Mouse (Mus musculus): ENCODE measurements at regions not wholly inside any gene's neighbourhood (a gene's known extent, or its start where the extent isn't known, plus 50 kb on each side); places are given as distances from the start of the nearest gene placed in this dataset.

- no peak for DNase-seq (ENCODE audit: extremely low read depth, low read depth)
These were observed 200.2 kb upstream of the Runx1 start for GRCm38 (mm10) chr16:93026094-93026648.

- no peak for DNase-seq (ENCODE audit: extremely low read depth, low read depth)
These were observed 194.0 kb upstream of the Runx1 start for GRCm38 (mm10) chr16:93019800-93020555.

DNA sequence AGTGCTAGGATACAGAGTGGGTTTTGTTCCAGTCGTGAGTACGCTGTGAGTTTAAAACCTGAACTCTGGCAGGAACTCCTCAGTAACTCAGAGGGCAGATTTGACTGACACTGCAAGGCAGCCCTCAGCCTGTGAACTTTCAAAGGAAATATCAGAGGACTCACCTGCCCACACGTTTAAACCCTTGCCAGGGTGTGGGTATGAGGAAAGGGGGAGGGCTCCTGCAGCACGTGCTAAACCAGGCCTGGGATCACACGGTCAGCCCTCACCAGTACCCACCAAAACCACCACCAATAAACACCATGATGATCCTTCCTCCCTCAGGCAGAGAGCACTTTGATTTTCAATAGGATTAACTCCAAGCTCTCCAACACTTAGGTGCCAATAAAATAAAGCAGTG is 192.8 kb upstream of the Runx1 start:
- no peak for DNase-seq (ENCODE audit: extremely low read depth, low read depth)

GRCm38 (mm10) chr16:93017025-93017424 is 191.1 kb upstream of the Runx1 start:
- no peak for DNase-seq (ENCODE audit: extremely low read depth, low read depth)

- no peak for DNase-seq (ENCODE audit: extremely low read depth, low read depth)
These were observed 189.7 kb upstream of the Runx1 start for GRCm38 (mm10) chr16:93015636-93016035.

DNA sequence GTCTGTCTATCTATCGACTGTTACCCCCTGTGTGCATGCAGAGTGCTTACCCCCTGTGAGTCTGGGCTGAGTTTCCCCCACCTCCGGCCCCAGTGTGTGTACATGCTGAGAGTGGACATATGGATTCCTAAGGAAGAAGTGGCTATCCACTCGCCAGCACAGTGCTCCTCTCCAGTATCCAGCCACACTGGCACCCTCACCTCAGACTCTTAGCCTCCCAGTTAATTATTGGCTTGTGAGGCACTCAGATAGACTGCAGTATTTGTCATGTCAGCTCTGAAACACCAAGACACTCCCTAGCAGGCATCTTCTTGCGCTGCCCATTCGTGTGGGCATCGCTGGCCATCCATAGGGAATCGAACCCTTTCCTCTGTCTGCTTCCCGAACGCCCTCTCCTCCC is 189.0 kb upstream of the Runx1 start:
- no peak for DNase-seq (ENCODE audit: extremely low read depth, low read depth)

- DNase-seq (ENCODE audit: extremely low read depth, low read depth) = no peak
These were observed 187.9 kb upstream of the Runx1 start for GRCm38 (mm10) chr16:93013881-93014280.

DNA sequence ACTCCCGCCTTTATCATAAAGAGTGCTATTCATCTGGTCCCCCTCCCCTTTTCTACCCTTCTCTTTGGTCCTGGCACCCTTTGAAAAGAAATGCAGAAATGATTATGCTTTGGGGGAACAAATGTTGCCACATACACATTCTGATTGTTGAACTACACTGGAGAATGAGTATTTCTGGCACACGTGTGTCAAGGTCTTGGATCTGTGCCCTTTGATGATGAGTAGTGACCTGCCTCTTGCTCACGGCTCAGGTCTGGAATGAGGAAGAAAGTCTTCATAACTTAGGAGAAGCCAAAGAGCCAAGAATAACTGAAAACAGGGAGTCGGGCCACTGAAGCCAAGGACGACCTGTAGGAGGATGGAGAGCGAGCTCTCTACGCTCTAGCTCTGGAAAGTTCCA is 187.3 kb upstream of the Runx1 start:
- DNase-seq (ENCODE audit: extremely low read depth, low read depth) = no peak

- no peak for DNase-seq (ENCODE audit: extremely low read depth, low read depth)
These were observed 185.5 kb upstream of the Runx1 start for GRCm38 (mm10) chr16:93011474-93011873.

DNA sequence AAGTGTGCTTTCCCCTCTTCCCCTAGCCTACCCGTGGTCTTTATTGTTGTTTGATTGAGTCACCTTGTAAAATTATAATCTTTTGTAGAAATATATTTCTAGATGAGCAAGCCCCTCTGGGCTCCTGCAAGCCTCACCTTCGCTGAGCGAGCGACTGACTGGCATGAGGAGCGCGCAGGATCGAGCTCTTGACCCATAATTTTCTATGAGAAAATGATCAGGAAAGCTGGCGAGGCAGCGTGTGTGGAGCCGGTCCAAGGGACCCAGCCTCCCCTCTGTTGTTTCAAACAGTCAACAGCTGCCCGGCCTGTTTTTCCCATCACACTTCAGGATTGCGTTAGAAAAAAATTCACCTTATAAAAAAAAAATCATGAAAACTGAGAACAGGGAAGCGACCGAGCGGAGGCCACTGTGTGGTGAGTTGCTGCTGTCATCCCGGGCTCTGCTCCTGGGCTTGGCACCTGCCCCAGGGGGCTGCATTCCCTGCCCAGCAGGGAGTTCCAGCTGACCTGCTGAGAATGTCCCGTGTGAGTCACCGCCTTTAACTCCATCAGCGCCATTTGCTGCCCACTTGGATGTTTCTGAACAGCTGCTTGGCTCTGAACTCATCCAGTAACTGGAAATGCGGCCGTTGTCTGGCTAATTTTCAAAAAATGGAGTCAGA is 180.5 kb upstream of the Runx1 start:
- DNase-seq (ENCODE audit: extremely low read depth, low read depth) = no peak

DNA sequence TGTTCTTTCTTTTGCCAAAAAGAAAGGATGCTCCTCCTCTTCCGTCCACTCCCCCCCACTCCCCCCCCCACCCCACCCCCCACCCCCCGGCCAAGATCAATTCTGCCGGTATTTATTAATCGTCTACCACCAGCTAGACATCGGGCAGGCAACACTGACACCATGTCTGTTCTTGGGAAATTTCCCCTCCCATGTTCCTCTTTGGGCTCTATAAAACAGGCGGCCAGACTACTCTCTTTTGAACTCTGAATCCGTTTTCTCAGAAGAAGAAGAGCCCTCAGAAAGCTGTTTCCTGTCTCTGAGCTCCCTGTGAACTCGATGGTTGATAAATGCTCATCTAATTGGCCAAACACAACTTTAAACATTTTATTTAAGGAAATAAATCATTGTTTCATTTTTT is 179.5 kb upstream of the Runx1 start:
- DNase-seq (ENCODE audit: extremely low read depth, low read depth) = no peak

DNA sequence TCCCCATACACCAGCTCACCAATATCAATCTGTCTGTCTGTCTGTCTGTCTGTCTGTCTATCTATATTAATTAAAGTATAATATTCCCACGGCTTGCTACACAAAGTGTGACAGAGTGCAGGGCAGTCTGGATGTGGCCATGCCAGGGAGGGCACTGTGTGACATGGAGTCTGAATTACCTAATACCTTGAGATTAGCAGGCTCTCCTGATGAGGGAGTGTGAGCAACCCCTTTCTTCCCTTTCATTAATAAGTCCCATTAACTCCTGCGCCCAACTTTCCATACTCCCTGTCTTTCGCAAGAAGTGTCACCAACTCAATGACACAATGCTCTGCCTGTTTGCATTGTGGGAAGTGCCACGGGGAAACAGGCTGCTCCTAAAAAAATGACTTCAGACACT is 177.9 kb upstream of the Runx1 start:
- no peak for DNase-seq (ENCODE audit: extremely low read depth, low read depth)

GRCm38 (mm10) chr16:92998689-92999088 is 172.7 kb upstream of the Runx1 start:
- no peak for DNase-seq (ENCODE audit: extremely low read depth, low read depth)

DNA sequence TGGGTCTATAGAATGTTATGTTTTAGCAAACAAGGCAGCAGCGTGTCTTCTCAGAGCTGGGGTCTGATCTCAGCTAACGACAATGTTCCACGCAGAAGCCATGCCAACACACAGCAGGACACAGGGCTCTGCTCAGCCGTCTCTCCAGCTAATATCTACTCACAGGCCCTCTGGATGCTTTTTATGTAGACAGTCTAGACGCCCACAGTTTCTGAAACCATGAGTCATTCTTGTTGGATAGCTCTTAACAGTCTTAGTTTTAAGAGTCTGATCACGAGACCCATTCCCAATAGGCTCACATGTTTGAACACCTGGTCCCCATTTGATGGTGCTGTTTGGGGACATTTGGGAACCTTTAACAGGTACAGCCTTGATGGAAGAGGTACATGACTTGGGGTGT is 171.7 kb upstream of the Runx1 start:
- no peak for DNase-seq (ENCODE audit: extremely low read depth, low read depth)

GRCm38 (mm10) chr16:92995993-92996350 is 170.0 kb upstream of the Runx1 start:
- no peak for DNase-seq (ENCODE audit: extremely low read depth, low read depth)

GRCm38 (mm10) chr16:92995132-92995992 is 169.4 kb upstream of the Runx1 start:
- no peak for DNase-seq (ENCODE audit: extremely low read depth, low read depth)

- DNase-seq (ENCODE audit: extremely low read depth, low read depth) = no peak
These were observed 166.9 kb upstream of the Runx1 start for GRCm38 (mm10) chr16:92992876-92993275.

DNA sequence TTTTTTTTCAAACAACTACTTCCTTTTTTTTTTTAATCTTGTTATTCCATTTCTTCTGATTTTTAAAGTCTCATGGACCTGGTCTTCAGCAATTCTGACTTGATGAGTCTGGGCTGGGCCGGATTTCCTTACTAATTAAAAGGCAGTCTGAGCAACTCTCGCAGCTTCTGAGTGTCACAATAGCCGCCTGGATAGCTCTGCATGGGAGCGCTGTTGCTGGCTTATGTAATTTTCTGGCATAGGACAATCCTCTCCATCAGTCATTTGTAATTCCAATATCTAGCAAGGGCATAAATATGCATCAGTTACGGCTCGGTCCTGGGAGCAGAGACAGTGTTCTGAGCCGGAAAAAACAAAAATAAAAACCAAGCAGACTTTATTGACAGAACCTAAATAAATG is 165.5 kb upstream of the Runx1 start:
- no peak for DNase-seq (ENCODE audit: extremely low read depth, low read depth)

DNA sequence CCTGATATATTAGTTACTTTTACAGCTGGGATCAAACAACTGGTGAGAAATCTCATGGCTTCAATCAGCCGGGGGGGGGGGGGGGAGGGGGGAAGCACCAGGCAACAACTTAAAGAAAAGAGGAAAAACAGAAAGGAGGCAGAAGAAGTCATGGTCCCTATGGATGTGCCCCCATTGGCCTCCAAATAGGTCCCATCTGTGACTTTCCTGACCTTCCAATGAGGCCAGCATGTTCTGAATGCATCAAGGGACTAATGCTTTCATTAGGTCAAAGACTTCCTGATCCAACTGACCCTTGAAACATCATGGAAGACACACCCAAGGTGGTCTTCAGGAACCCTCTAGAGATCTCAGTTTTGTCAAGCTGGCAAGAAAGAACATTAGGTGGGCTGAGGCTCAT is 162.5 kb upstream of the Runx1 start:
- DNase-seq (ENCODE audit: extremely low read depth, low read depth) = no peak

GRCm38 (mm10) chr16:92988000-92988399 is 162.1 kb upstream of the Runx1 start:
- DNase-seq (ENCODE audit: extremely low read depth, low read depth) = no peak

DNA sequence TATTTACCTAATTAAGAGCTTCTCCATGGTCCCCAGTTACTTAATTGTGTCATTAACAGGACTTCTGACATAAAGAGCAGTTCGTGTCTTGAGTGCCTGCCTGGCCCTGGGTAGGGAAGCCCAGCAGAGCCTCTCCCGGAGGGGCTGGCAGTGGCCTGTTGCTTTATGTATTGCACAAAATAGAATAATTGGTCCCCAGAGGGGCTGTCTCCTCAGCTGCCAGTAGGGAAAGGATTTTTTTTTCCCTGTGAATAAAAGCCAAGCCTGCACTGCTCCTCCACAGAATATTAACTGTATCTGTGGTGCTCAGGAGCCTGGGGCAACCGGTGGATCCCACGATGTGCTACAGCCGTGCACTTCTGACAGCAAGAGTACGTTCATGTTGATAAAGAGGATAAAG is 159.8 kb upstream of the Runx1 start:
- no peak for DNase-seq (ENCODE audit: extremely low read depth, low read depth)

DNA sequence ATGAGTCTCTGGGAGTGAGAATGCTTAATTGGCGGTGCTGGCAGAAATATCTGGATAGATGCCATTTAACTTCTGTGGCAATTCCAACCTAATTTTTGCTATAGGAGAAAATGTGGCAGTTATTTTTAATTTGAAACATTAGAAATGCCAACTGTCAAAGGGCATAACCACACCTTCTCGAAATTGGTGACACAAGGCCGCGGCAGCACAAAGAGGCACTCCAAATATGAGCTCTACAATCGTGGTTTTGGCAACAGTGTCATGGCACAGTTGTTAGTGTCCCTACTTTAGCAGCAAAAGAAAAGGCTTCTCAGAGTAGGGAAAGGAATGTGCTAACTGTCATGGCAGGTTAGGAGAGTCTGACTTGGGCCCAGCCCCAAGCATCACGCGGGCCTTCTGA is 157.0 kb upstream of the Runx1 start:
- DNase-seq (ENCODE audit: extremely low read depth, low read depth) = no peak

Measured in MEL-GATA-1-ER (cell line).